8 mouse cellular contexts compared by ENCODE assay signal in genomic region chr2:54436736-54437500, GRCm38 (mm10). TPM values are rescaled to one million over a fixed set of nuclear protein-coding genes. Genes with fewer than 3 reads are reported as not detected.
DNase-seq lines count a peak whose midpoint lies in the region; ATAC-seq and TF ChIP-seq lines count a peak whose summit lies in the region.

No protein-coding gene starts in this region.

- peaks cover 32% of the 10 kb centered on the region for H3K27me3 ChIP-seq in embryonic facial prominence, embryonic 15.5 days
- H3K27me3 ChIP-seq in midbrain, embryonic 13.5 days, result peaks cover 13% of the 10 kb centered on the region; the same call in 1 of the 2 replicates

- H3K27ac ChIP-seq in embryonic facial prominence, embryonic 15.5 days (replicated peaks), result no peak overlapping the region
- H3K27ac ChIP-seq in layer of hippocampus, adult 2 months, result peak overlapping the region; percentile 95
- H3K27ac ChIP-seq in midbrain, embryonic 13.5 days, result peak overlapping the region; percentile 79

- peak; percentile 32; the same call in 1 of the 2 replicates for ATAC-seq in embryonic facial prominence, embryonic 15.5 days (ENCODE audit: insufficient number of reproducible peaks, low FRiP score, low TSS enrichment, low read depth)
- ATAC-seq in midbrain, embryonic 13.5 days, result peak; percentile 63

- H3K36me3 ChIP-seq in embryonic facial prominence, embryonic 15.5 days, result no peaks in the 10 kb centered on the region
- no peaks in the 10 kb centered on the region for H3K36me3 ChIP-seq in midbrain, embryonic 13.5 days

- H3K9ac ChIP-seq in embryonic facial prominence, embryonic 15.5 days, result no peak overlapping the region
- peak overlapping the region; percentile 76 for H3K9ac ChIP-seq in midbrain, embryonic 13.5 days (replicated peaks)

- peak; percentile 68 for TF ChIP-seq CTCF in layer of hippocampus, adult 2 months (conservative IDR thresholded peaks at IDR 0.05)

- DNase-seq in thymus, postnatal 4 days, result peak; percentile 13
- DNase-seq in thymus, postnatal 36 days, result no peak
- peak; percentile 37 to 53 for DNase-seq in layer of hippocampus, adult 2 months (ENCODE audit: low spot score in 2 of 2)
- DNase-seq in testis, postnatal 14 days (ENCODE audit: low spot score), result peak; percentile 7
- DNase-seq in gastrocnemius, postnatal 36 days, result no peak
- DNase-seq in heart, postnatal 4 days, result no peak

- H3K4me1 ChIP-seq in embryonic facial prominence, embryonic 15.5 days, result peaks cover 17% of the 10 kb centered on the region
- peaks cover 14% of the 10 kb centered on the region for H3K4me1 ChIP-seq in midbrain, embryonic 13.5 days (replicated peaks)

- peak overlapping the region; percentile 48 for H3K4me3 ChIP-seq in embryonic facial prominence, embryonic 15.5 days (replicated peaks)
- H3K4me3 ChIP-seq in layer of hippocampus, adult 2 months, result peak overlapping the region; percentile 78
- peak overlapping the region; percentile 71 for H3K4me3 ChIP-seq in midbrain, embryonic 13.5 days (replicated peaks)

- peak overlapping the region; percentile 89 for H3K4me2 ChIP-seq in embryonic facial prominence, embryonic 15.5 days (replicated peaks)
- H3K4me2 ChIP-seq in midbrain, embryonic 13.5 days (replicated peaks), result peak overlapping the region; percentile 93

- intact Hi-C loops in gastrocnemius, postnatal 36 days (cut with DNase I), result no loop called here

- no peaks in the 10 kb centered on the region for H3K9me3 ChIP-seq in embryonic facial prominence, embryonic 15.5 days (replicated peaks)
- no peaks in the 10 kb centered on the region for H3K9me3 ChIP-seq in midbrain, embryonic 13.5 days

- under 1% methylated on average over 35 of the region's 42 CpGs for WGBS in embryonic facial prominence, embryonic 15.5 days
- under 1% methylated on average over 41 of the region's 42 CpGs for WGBS in midbrain, embryonic 13.5 days

RNA-seq across cellular contexts. Expression of gene Galnt13, which starts 0.8 kb away (rescaled TPM):
- 0.92 and 1.5 TPM in 2 replicates for polyA plus RNA-seq in embryonic facial prominence, embryonic 15.5 days (2015; fragmentation: Nextera tagmentation; extraction: Ambion mirVana)
- total RNA-seq in layer of hippocampus, adult 2 months (2021), result 10 to 100 TPM; 23.0 to 26.0 TPM
- 6.1 and 6.5 TPM in 2 replicates for polyA plus RNA-seq in midbrain, embryonic 13.5 days (2015; fragmentation: Nextera tagmentation; extraction: Ambion mirVana)
- not detected for total RNA-seq in gastrocnemius, postnatal 36 days (2021)
- not detected for total RNA-seq in heart, postnatal 4 days (2021)

Comparison
In these comparisons a context has a peak if more than half of its experiments do, and no peak if none do; other contexts are left out.
1. DNase-seq: peak in thymus, postnatal 4 days (single experiment), layer of hippocampus, adult 2 months (2 of 2) and testis, postnatal 14 days (single experiment); none in thymus, postnatal 36 days (0 of 2), gastrocnemius, postnatal 36 days (0 of 2) and heart, postnatal 4 days (single experiment).
2. RNA of gene Galnt13, which starts 0.8 kb away (total RNA-seq): 23.0 to 26.0 TPM in layer of hippocampus, adult 2 months; not detected in heart, postnatal 4 days and not detected in gastrocnemius, postnatal 36 days; every median in the first group is over 10 times any median in the second.
3. Peak in every context shown above with its lines, with median percentiles within 50 percentile points of each other: H3K4me3 ChIP-seq.